8 mouse cellular contexts compared by ENCODE assay signal in genomic region chr19:32254739-32255344, GRCm38 (mm10).
A peak's percentile ranks its signal among the peaks of the same experiment; 100 is the strongest.
DNase-seq lines count a peak whose midpoint lies in the region; ATAC-seq and TF ChIP-seq lines count a peak whose summit lies in the region.

No protein-coding gene starts in this region.

- no peak for ATAC-seq in neural tube, embryonic 13.5 days (ENCODE audit: low read depth)
- ATAC-seq in embryonic facial prominence, embryonic 13.5 days (ENCODE audit: insufficient number of reproducible peaks, insufficient read depth, low FRiP score, low TSS enrichment, low read depth) = no peak
- ATAC-seq in liver, embryonic 11.5 days (replicated peaks; ENCODE audit: low FRiP score) = no peak; the same call in 1 of the 2 replicates

- TF ChIP-seq CTCF in olfactory bulb, adult 2 months (IDR thresholded peaks at IDR 0.05; ENCODE audit: insufficient read depth, low read depth, low read length) = no peak

- no peaks in the 10 kb centered on the region for H3K36me3 ChIP-seq in neural tube, embryonic 13.5 days
- no peaks in the 10 kb centered on the region for H3K36me3 ChIP-seq in embryonic facial prominence, embryonic 13.5 days
- H3K36me3 ChIP-seq in liver, embryonic 11.5 days (ENCODE audit: control insufficient read depth, insufficient read depth, low read length) = no peaks in the 10 kb centered on the region

- no peak for DNase-seq in neural tube, embryonic 10.5 days (ENCODE audit: extremely low spot score, low spot score)
- DNase-seq in liver, embryonic 11.5 days (ENCODE audit: low spot score) = no peak
- DNase-seq in layer of hippocampus, postnatal 10 days (ENCODE audit: low spot score in 2 of 2) = no peak
- DNase-seq in frontal cortex, postnatal 10 days (ENCODE audit: low spot score in 2 of 2) = no peak
- no peak for DNase-seq in frontal cortex, adult 2 months (ENCODE audit: extremely low spot score in 1 of 2, low spot score in 1 of 2)

- H3K9me3 ChIP-seq in neural tube, embryonic 13.5 days = no peaks in the 10 kb centered on the region
- H3K9me3 ChIP-seq in embryonic facial prominence, embryonic 13.5 days = no peaks in the 10 kb centered on the region
- no peaks in the 10 kb centered on the region for H3K9me3 ChIP-seq in liver, embryonic 11.5 days (ENCODE audit: control insufficient read depth, low read length)

- 49% methylated on average over 8 of the region's 8 CpGs for WGBS in neural tube, embryonic 13.5 days
- WGBS in embryonic facial prominence, embryonic 13.5 days = 37% methylated on average over 8 of the region's 8 CpGs
- whole genome bisulfite sequencing in liver, embryonic 11.5 days = 45% methylated on average over 8 of the region's 8 CpGs
- WGBS in olfactory bulb, adult 2 months = 63% methylated on average over 8 of the region's 8 CpGs

- no peaks in the 10 kb centered on the region for H3K27me3 ChIP-seq in neural tube, embryonic 13.5 days
- H3K27me3 ChIP-seq in embryonic facial prominence, embryonic 13.5 days = no peaks in the 10 kb centered on the region
- no peaks in the 10 kb centered on the region for H3K27me3 ChIP-seq in liver, embryonic 11.5 days (replicated peaks; ENCODE audit: control insufficient read depth, insufficient read depth, low read length)

- no peak overlapping the region for H3K9ac ChIP-seq in neural tube, embryonic 13.5 days
- no peak overlapping the region for H3K9ac ChIP-seq in embryonic facial prominence, embryonic 13.5 days
- no peak overlapping the region for H3K9ac ChIP-seq in liver, embryonic 11.5 days (ENCODE audit: low read depth, low read length)

- peak overlapping the region; percentile 38; the same call in 1 of the 2 replicates for H3K27ac ChIP-seq in neural tube, embryonic 13.5 days (replicated peaks)
- peak overlapping the region; percentile 3; the same call in 1 of the 2 replicates for H3K27ac ChIP-seq in embryonic facial prominence, embryonic 13.5 days
- H3K27ac ChIP-seq in liver, embryonic 11.5 days (ENCODE audit: low read depth, low read length) = peak overlapping the region; percentile 48
- peak overlapping the region; percentile 26; the same call in 1 of the 2 replicates for H3K27ac ChIP-seq in olfactory bulb, adult 2 months (ENCODE audit: insufficient read depth, low read depth, low read length)

- no peak for TF ChIP-seq POLR2A in olfactory bulb, adult 2 months (IDR thresholded peaks at IDR 0.05; ENCODE audit: insufficient read depth, low read depth, low read length)

- no peak overlapping the region for H3K4me3 ChIP-seq in neural tube, embryonic 13.5 days
- H3K4me3 ChIP-seq in embryonic facial prominence, embryonic 13.5 days = no peak overlapping the region
- no peak overlapping the region for H3K4me3 ChIP-seq in liver, embryonic 11.5 days (ENCODE audit: low read depth, low read length)
- H3K4me3 ChIP-seq in olfactory bulb, adult 2 months (ENCODE audit: insufficient read depth, low read depth, low read length) = no peak overlapping the region

- no peak overlapping the region for H3K4me2 ChIP-seq in neural tube, embryonic 13.5 days
- no peak overlapping the region for H3K4me2 ChIP-seq in embryonic facial prominence, embryonic 13.5 days
- H3K4me2 ChIP-seq in liver, embryonic 11.5 days = no peak overlapping the region

- H3K4me1 ChIP-seq in neural tube, embryonic 13.5 days (replicated peaks) = peaks cover 8% of the 10 kb centered on the region; the same call in 1 of the 2 replicates
- peaks cover 14% of the 10 kb centered on the region for H3K4me1 ChIP-seq in embryonic facial prominence, embryonic 13.5 days
- peaks cover 54% of the 10 kb centered on the region for H3K4me1 ChIP-seq in liver, embryonic 11.5 days (replicated peaks; ENCODE audit: control insufficient read depth, insufficient read depth, low read length)
- peaks cover 2% of the 10 kb centered on the region; the same call in 1 of the 2 replicates for H3K4me1 ChIP-seq in olfactory bulb, adult 2 months (ENCODE audit: control insufficient read depth, insufficient read depth, low read length)
